Mouse (Mus musculus) hindbrain, embryonic 14.5 days (tissue): ENCODE measurements around the gene Evl. TPM values are rescaled to one million over a fixed set of nuclear protein-coding genes. Genes with fewer than 3 reads are reported as not detected.

Experiments
- ATAC-seq: fragments of 200-750 bp; cut with Nextera tagmentation; 2 replicates; pipeline ENCODE4 v1.8.0; 2017; ENCODE audit warnings: moderate number of reproducible peaks, mild to moderate bottlenecking, moderate TSS enrichment, moderate library complexity; ENCODE audit not compliant: low FRiP score
- DNase-seq: peaks from one replicate; pipeline ENCODE4 v3.0.0-alpha.2; 2015; ENCODE audit warnings: low spot score
- H3K27ac ChIP-seq: fragments of 300-500 bp; sonication (generic); 2 replicates; pipeline ENCODE4 v1.5.1; 2014; ENCODE audit warnings: mild to moderate bottlenecking, moderate library complexity
- H3K27me3 ChIP-seq: fragments of 300-500 bp; sonication (generic); 2 replicates; pipeline ENCODE4 v1.6.1; 2014; ENCODE audit warnings: mild to moderate bottlenecking, low read length, mixed read lengths; ENCODE audit not compliant: control insufficient read depth, insufficient read depth
- H3K36me3 ChIP-seq: fragments of 300-500 bp; sonication (generic); replicated peaks from 2 replicates; pipeline ENCODE4 v1.6.1; 2014; ENCODE audit not compliant: control insufficient read depth, insufficient read depth
- H3K4me1 ChIP-seq: fragments of 300-500 bp; sonication (generic); replicated peaks from 2 replicates; pipeline ENCODE4 v1.6.1; 2014; ENCODE audit warnings: antibody characterized with exemption, low read length, mixed read lengths; ENCODE audit not compliant: control insufficient read depth, insufficient read depth
- H3K4me2 ChIP-seq: fragments of 300-500 bp; sonication (generic); replicated peaks from 2 replicates; pipeline ENCODE4 v1.6.1; 2014; ENCODE audit warnings: mild to moderate bottlenecking, moderate library complexity
- H3K4me3 ChIP-seq: fragments of 300-500 bp; sonication (generic); replicated peaks from 2 replicates; pipeline ENCODE4 v1.5.1; 2014; ENCODE audit warnings: mild to moderate bottlenecking, low read length
- H3K9ac ChIP-seq: fragments of 300-500 bp; sonication (generic); 2 replicates; pipeline ENCODE4 v1.6.1; 2014
- H3K9me3 ChIP-seq: fragments of 300-500 bp; sonication (generic); 2 replicates; pipeline ENCODE4 v1.6.1; 2016; ENCODE audit warnings: low read length; ENCODE audit not compliant: control insufficient read depth
- WGBS: fragments of 180-500 bp; shearing (Covaris S2); extraction: QIAGEN DNeasy Blood & Tissue Kit; methylation state at CpG from one replicate; pipeline ENCODE4 v1.1.7; 2014; 5-methylcytosine and 5-hydroxymethylcytosine counted together
- polyA plus RNA-seq: library from polyadenylated mRNA; unstranded; fragments of >200 nt; fragmentation: Nextera tagmentation; extraction: Ambion mirVana; gene quantifications from 2 replicates; pipeline ENCODE4 v1.2.1, GENCODE M21; 2014

Evl gene
- polyA plus RNA-seq, 1 experiment from 2014 or later, result 270 TPM

DNA sequence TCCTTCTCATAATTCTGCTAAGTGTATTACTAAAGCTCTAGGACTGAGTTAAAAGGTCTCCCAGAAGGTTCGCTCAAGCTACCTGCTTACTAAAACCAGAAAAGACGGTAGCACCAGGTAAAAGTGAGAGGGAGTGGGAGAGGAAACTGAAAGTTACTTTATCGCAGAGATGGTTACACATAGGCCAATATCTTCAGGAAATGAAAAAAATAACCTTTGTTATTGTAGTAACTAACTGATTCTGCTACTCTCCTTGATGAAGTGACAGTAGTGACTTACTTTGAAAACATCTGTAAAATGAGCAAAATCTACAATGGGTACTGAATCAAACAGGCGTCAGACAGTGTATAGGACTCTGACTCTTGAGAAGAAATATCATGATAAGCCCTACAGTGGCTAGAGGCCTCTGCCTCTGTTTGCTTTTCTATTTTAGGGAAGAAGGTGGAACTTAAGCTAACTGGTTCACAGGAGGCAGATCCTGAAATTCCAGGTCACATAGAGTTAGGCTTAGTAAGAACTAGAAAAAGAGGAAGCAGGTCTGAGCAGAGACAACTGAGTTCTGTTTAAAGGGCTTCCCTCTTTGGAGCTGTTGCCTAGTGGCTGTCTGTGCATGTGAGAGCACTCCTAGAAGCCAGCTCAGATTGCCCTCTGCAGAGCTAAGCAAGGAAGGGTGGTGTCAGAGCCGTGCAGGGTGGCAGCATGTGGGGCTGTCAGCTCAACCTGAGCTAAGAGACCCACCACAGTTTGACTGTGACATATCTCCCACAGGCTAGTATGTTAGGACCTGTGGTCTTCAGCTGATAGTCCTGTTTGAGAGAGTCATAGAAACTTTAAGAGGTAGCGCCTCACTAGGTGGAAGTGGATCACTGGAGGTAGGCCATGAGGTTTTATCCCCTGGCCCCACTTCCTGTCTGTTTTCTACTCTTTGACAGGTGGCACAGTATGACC lies 76.5 kb downstream of the Evl start:
- Histone ChIP-seq H3K4me2 (no peak overlapping the region), H3K9ac (no peak overlapping the region), H3K36me3 (no peaks in the 10 kb centered on the region; the same call in 1 of the 2 replicates), H3K4me3 (no peak overlapping the region), H3K27me3 (no peaks in the 10 kb centered on the region), H3K4me1 (0 out of 2 replicates have a peak, but pooled peaks cover 2% of the 10 kb centered on the region), H3K27ac (no peak overlapping the region), H3K9me3 (no peaks in the 10 kb centered on the region)
- 94% methylated on average over 6 of the region's 6 CpGs for WGBS
- DNase-seq (no peak), ATAC-seq (no peak)

GRCm38 (mm10) chr12:108632501-108632900 lies 78.0 kb downstream of the Evl start:
- ATAC-seq (no peak), DNase-seq (no peak)
- H3K36me3 ChIP-seq, result no peaks in the 10 kb centered on the region; the same call in 1 of the 2 replicates
- H3K27ac ChIP-seq, result no peak overlapping the region
- no peaks in the 10 kb centered on the region for H3K27me3 ChIP-seq
- H3K9ac ChIP-seq, result no peak overlapping the region
- H3K4me3 ChIP-seq, result no peak overlapping the region
- H3K4me1 ChIP-seq, result 0 out of 2 replicates have a peak, but pooled peaks cover 2% of the 10 kb centered on the region
- H3K4me2 ChIP-seq, result no peak overlapping the region
- no peaks in the 10 kb centered on the region for H3K9me3 ChIP-seq

DNA sequence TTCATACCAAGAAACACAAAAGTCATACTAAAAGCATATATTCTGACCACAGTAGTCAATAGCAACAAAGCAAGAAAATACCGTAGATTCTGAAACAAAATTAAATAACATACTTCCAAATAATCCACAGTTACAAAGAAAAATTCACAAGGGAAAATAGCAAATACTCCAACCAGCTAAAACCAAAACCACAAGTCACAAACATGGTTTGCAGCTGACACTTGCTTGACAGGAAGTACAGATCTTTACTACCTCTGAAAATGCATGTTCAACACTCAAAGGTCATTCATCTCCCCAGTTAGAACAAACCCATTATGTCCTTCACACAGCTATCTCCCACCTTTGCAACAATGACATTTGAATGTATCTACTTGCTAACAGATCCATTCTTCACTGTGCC lies 79.5 kb downstream of the Evl start:
- Histone ChIP-seq H3K9me3 (no peaks in the 10 kb centered on the region), H3K4me1 (peaks cover 2% of the 10 kb centered on the region; the same call in 1 of the 2 replicates), H3K4me2 (no peak overlapping the region), H3K27me3 (no peaks in the 10 kb centered on the region), H3K36me3 (peaks cover 4% of the 10 kb centered on the region; the same call in 1 of the 2 replicates), H3K9ac (no peak overlapping the region), H3K27ac (no peak overlapping the region), H3K4me3 (no peak overlapping the region)
- ATAC-seq (no peak), DNase-seq (no peak)
- 93% methylated on average over 1 of the region's 1 CpGs for WGBS

GRCm38 (mm10) chr12:108635501-108635900 lies 81.0 kb downstream of the Evl start:
- no peak overlapping the region for H3K4me3 ChIP-seq
- H3K4me2 ChIP-seq, result no peak overlapping the region
- no peaks in the 10 kb centered on the region for H3K9me3 ChIP-seq
- peaks cover 4% of the 10 kb centered on the region; the same call in 1 of the 2 replicates for H3K36me3 ChIP-seq
- no peaks in the 10 kb centered on the region for H3K27me3 ChIP-seq
- DNase-seq (no peak), ATAC-seq (no peak)
- no peak overlapping the region for H3K9ac ChIP-seq
- peaks cover 2% of the 10 kb centered on the region for H3K4me1 ChIP-seq
- H3K27ac ChIP-seq, result no peak overlapping the region
- WGBS, result 93% methylated on average over 4 of the region's 4 CpGs

DNA sequence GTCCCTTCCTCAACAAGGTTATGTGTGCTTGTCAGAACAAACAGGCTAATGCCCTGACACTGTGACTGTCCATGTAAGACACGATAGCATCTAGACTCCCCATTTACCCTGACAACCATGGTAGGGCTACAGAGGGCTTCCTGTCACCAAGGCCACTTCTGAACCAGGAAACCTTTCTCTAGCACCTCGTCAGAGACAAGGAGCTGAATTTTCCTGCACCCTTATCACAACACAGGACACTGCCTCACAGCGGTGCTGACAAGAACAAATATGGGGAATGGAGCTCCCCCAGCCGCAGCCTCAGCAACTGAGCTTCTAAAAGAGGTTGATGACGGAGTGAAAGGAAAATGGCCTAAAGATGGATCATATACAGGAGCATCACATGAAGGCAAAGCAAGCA lies 82.9 kb downstream of the Evl start:
- no peak overlapping the region for H3K4me2 ChIP-seq
- 88% methylated on average over 5 of the region's 5 CpGs for WGBS
- ATAC-seq, result no peak
- peaks cover 2% of the 10 kb centered on the region for H3K4me1 ChIP-seq
- no peaks in the 10 kb centered on the region for H3K9me3 ChIP-seq
- no peak overlapping the region for H3K9ac ChIP-seq
- peaks cover 4% of the 10 kb centered on the region; the same call in 1 of the 2 replicates for H3K36me3 ChIP-seq
- H3K27ac ChIP-seq, result no peak overlapping the region
- no peak overlapping the region for H3K4me3 ChIP-seq
- no peaks in the 10 kb centered on the region for H3K27me3 ChIP-seq
- no peak for DNase-seq

DNA sequence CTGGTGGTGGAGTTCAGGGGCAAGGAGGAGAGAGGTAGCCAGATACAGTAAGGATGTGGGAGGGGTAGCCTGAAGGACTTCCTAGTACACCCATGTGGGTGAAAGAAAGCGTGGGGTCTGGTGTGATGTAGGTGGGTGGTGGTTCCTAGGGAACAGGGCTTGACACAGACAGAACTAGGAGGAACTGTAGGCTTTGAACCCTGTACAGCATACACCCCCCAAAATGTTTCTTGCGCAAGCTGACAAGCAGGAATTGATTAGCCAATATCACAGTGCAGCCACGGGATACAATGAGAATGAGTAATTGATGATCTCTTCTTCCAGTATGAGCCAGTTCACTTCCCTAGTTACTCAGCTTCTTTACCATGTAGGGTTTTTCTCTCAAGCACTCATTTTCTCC lies 84.6 kb downstream of the Evl start:
- Histone ChIP-seq H3K4me2 (no peak overlapping the region), H3K9ac (no peak overlapping the region), H3K27me3 (no peaks in the 10 kb centered on the region), H3K9me3 (no peaks in the 10 kb centered on the region), H3K4me1 (peaks cover 2% of the 10 kb centered on the region), H3K4me3 (no peak overlapping the region), H3K27ac (no peak overlapping the region), H3K36me3 (peaks cover 4% of the 10 kb centered on the region; the same call in 1 of the 2 replicates)
- ATAC-seq (no peak), DNase-seq (no peak)
- WGBS, result 80% methylated on average over 3 of the region's 3 CpGs

- 97% methylated on average over 3 of the region's 3 CpGs for WGBS
- Histone ChIP-seq H3K27ac (no peak overlapping the region), H3K4me3 (no peak overlapping the region), H3K4me2 (no peak overlapping the region), H3K9ac (no peak overlapping the region), H3K9me3 (no peaks in the 10 kb centered on the region), H3K27me3 (no peaks in the 10 kb centered on the region), H3K36me3 (0 out of 2 replicates have a peak, but pooled peaks cover 4% of the 10 kb centered on the region), H3K4me1 (no peaks in the 10 kb centered on the region; the same call in none of the 2 replicates)
- ATAC-seq (no peak), DNase-seq (no peak)
Measured at GRCm38 (mm10) chr12:108642019-108642418, 87.5 kb downstream of the Evl start.

GRCm38 (mm10) chr12:108646234-108646633 lies 91.7 kb downstream of the Evl start:
- no peak overlapping the region for H3K9ac ChIP-seq
- WGBS, result 89% methylated on average over 1 of the region's 1 CpGs
- no peak overlapping the region for H3K4me2 ChIP-seq
- H3K4me1 ChIP-seq, result no peaks in the 10 kb centered on the region
- H3K9me3 ChIP-seq, result no peaks in the 10 kb centered on the region
- peaks cover 36% of the 10 kb centered on the region for H3K36me3 ChIP-seq
- no peaks in the 10 kb centered on the region for H3K27me3 ChIP-seq
- ATAC-seq, result no peak
- no peak overlapping the region for H3K4me3 ChIP-seq
- no peak overlapping the region for H3K27ac ChIP-seq
- no peak for DNase-seq

- ATAC-seq (no peak), DNase-seq (no peak)
- H3K4me3 ChIP-seq, result no peak overlapping the region
- no peak overlapping the region for H3K4me2 ChIP-seq
- H3K27me3 ChIP-seq, result no peaks in the 10 kb centered on the region
- H3K36me3 ChIP-seq, result peaks cover 50% of the 10 kb centered on the region
- no peak overlapping the region for H3K9ac ChIP-seq
- no peak overlapping the region for H3K27ac ChIP-seq
- H3K9me3 ChIP-seq, result no peaks in the 10 kb centered on the region
- H3K4me1 ChIP-seq, result no peaks in the 10 kb centered on the region
Measured at GRCm38 (mm10) chr12:108647784-108648183, 93.3 kb downstream of the Evl start.
